Mouse (Mus musculus) G1E (cell line): ENCODE measurements around the gene Nmnat3. TPM values are rescaled to one million over a fixed set of nuclear protein-coding genes. Genes with fewer than 3 reads are reported as not detected.

Source experiments
- ATAC-seq: 2 replicates; pipeline ENCODE4 v1.8.0; 2016; ENCODE audit warnings: mild to moderate bottlenecking; ENCODE audit not compliant: insufficient number of reproducible peaks, poor library complexity, low FRiP score, severe bottlenecking; ENCODE audit errors: extremely low read depth
- DNase-seq: peaks from one replicate; pipeline ENCODE4 v3.0.0; 2012; ENCODE audit warnings: low spot score
- H3K27me3 ChIP-seq: 2 replicates; pipeline ENCODE4 v1.6.1; 2012; ENCODE audit warnings: mild to moderate bottlenecking, low read length, inconsistent platforms; ENCODE audit not compliant: insufficient read depth
- H3K36me3 ChIP-seq: replicated peaks from 2 replicates; pipeline ENCODE3; 2012; ENCODE audit warnings: mild to moderate bottlenecking, inconsistent platforms
- H3K4me1 ChIP-seq: 2 replicates; pipeline ENCODE4 v1.6.1; 2012; ENCODE audit warnings: low read depth, low read length, inconsistent platforms, mixed read lengths; ENCODE audit not compliant: insufficient read depth
- H3K4me3 ChIP-seq: 2 replicates; pipeline ENCODE4 v1.5.1; 2012; ENCODE audit warnings: low read depth, mild to moderate bottlenecking, inconsistent platforms, low read length, moderate library complexity, mixed read lengths
- H3K9me3 ChIP-seq: replicated peaks from 2 replicates; pipeline ENCODE4 v1.6.1; 2012; ENCODE audit warnings: inconsistent platforms
- CTCF ChIP-seq: IDR thresholded peaks from 2 replicates; pipeline ENCODE4 v1.5.1; 2012; ENCODE audit warnings: low read depth, low read length, inconsistent platforms, mixed read lengths
- GATA1 ChIP-seq: IDR thresholded peaks from 2 replicates; pipeline ENCODE4 v1.6.1; 2012; ENCODE audit warnings: borderline replicate concordance, low read length, inconsistent platforms, mixed read lengths
- GATA2 ChIP-seq: IDR thresholded peaks from 2 replicates; pipeline ENCODE4 v1.6.1; 2012; ENCODE audit warnings: low read depth, low read length, inconsistent platforms, borderline replicate concordance
- POLR2AphosphoS5 ChIP-seq: IDR thresholded peaks from 2 replicates; pipeline ENCODE4 v1.6.1; 2012; ENCODE audit warnings: low read depth, low read length, inconsistent platforms; ENCODE audit not compliant: insufficient replicate concordance
- TAL1 ChIP-seq: conservative IDR thresholded peaks from 2 replicates; pipeline ENCODE4 v1.6.1; 2012; ENCODE audit warnings: low read depth, low read length, inconsistent platforms, mixed read lengths
- polyA plus RNA-seq: library from polyadenylated mRNA; stranded (reverse); fragments of >175 nt; gene quantifications from 2 replicates; pipeline ENCODE4 v1.2.3, GENCODE M21; 2012
- total RNA-seq, 2 experiments: library from RNA; stranded (forward) in 1 of 2; stranded (reverse) in 1 of 2; fragments of 200-1000 nt in 1 of 2; fragments of >200 nt in 1 of 2; fragmentation: Nextera tagmentation in 1 of 2; gene quantifications; 2 replicates each; pipeline ENCODE4 v1.2.3; 2014 to 2017

Gene Nmnat3
- total and polyA plus RNA-seq, 3 experiments, result 7.1 to 38.3 (median 10.8) TPM

DNA sequence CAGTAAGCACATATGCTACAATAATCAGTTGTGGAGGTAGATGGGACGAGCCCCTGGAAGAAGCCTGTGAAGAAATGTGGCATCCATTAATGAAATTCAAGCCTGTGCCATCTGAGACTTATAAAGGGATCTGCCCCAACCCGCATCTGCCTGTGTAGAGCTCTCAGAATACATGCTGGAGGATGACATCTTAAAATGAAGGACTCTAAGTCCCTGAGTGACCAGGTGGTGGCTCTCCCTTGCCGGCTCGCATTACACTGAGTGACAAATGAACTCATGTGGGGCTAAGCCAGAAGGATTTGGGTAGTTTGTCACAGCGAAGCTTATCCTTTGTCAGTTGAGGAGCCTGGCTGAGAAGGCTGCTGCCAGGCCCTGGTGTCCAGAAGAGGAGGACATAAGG lies 14.5 kb upstream of the Nmnat3 start:
- no peak for ATAC-seq
- TF ChIP-seq GATA2, result no peak
- no peak for TF ChIP-seq CTCF
- no peak for TF ChIP-seq TAL1
- TF ChIP-seq GATA1, result no peak
- TF ChIP-seq POLR2AphosphoS5, result no peak
- no peak overlapping the region for H3K4me3 ChIP-seq
- no peaks in the 10 kb centered on the region for H3K9me3 ChIP-seq
- 0 out of 2 replicates have a peak, but pooled peaks cover 5% of the 10 kb centered on the region for H3K27me3 ChIP-seq
- DNase-seq, result no peak
- H3K36me3 ChIP-seq, result no peaks in the 10 kb centered on the region
- no peaks in the 10 kb centered on the region for H3K4me1 ChIP-seq

DNA sequence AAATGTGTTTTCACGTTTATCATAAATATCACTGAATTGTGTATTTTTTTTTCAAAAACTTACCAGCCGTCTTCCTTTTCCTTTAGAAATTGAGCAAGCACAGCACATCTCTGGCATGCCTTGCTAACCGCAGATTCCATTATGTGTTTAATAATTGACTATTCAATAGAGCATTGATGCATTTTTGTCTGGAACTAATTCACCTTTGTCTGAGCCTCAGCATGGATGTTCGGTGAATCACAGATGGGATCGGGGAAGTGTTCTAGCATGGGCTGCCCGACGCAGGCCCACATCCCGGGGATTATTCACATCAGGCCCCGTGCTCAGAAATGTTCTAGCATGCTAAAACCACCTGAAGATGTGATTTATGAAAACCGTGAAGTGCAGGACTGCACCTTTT lies 12.2 kb upstream of the Nmnat3 start:
- Histone ChIP-seq H3K4me3 (no peak overlapping the region), H3K4me1 (no peaks in the 10 kb centered on the region), H3K36me3 (no peaks in the 10 kb centered on the region), H3K27me3 (0 out of 2 replicates have a peak, but pooled peaks cover 5% of the 10 kb centered on the region), H3K9me3 (no peaks in the 10 kb centered on the region)
- ATAC-seq, result no peak
- no peak for TF ChIP-seq TAL1
- no peak for TF ChIP-seq CTCF
- no peak for TF ChIP-seq POLR2AphosphoS5
- no peak for TF ChIP-seq GATA1
- TF ChIP-seq GATA2, result no peak
- DNase-seq, result no peak

DNA sequence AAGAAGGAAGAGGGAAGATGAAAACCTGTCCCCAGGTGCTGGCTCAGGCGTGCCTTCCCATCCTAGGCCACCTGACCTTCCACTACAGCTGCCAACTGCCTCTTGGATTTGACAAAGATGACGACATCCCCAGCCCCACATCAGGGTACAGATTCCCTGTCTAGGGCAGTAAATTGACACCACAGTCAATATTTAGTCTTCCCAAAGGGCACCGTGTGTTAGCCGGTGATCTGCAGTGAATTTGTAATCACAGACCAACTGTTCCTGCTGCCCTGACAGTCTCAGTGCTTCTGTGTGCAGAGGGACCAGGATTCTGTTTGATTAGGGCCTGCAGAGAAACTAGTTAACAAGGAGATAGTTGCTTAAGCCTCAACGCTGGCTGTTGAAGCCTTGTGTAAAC lies 7.1 kb upstream of the Nmnat3 start:
- Histone ChIP-seq H3K36me3 (no peaks in the 10 kb centered on the region), H3K9me3 (no peaks in the 10 kb centered on the region), H3K4me3 (no peak overlapping the region), H3K27me3 (0 out of 2 replicates have a peak, but pooled peaks cover 3% of the 10 kb centered on the region), H3K4me1 (no peaks in the 10 kb centered on the region)
- TF ChIP-seq CTCF, result no peak
- no peak for TF ChIP-seq GATA2
- TF ChIP-seq GATA1, result no peak
- no peak for TF ChIP-seq TAL1
- no peak for TF ChIP-seq POLR2AphosphoS5
- DNase-seq (no peak), ATAC-seq (no peak)

DNA sequence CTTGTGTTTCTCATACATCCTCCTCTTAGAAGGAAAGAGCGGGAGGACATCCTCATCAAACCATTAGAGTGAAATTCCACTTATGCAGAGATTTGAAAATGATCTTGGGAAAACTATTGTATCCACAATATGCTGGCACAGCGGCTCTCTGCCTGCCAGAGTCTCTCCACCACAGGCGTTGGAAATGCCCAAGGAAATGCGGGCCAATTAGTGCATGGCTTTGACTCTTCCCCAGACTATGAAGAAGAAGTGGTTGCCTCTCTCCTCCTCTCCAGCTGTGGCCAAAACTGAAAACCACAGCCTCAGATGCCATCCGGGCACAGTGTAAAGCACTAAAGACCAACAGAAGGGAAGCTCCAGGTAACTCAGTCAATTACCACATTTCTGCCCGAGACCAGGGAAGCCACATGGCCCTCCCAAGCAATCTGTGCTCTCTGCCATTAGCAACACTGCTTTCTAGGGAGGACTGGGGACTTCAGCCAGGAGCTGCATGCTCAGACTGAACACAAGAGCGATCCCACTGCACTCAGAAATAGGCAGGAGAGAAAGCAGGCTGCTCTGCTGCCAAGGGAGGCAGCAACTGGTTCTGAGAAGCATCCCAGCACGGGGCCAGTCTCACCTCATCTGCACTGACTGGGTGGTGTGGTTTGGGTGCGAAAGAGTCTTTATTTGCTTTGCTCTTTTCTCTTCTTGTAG lies 1.5 kb upstream of the Nmnat3 start:
- H3K4me3 ChIP-seq, result no peak overlapping the region
- no peaks in the 10 kb centered on the region for H3K9me3 ChIP-seq
- H3K27me3 ChIP-seq, result peaks cover 5% of the 10 kb centered on the region
- no peak for TF ChIP-seq POLR2AphosphoS5
- TF ChIP-seq CTCF, result no peak
- no peak for TF ChIP-seq TAL1
- no peak for TF ChIP-seq GATA1
- no peaks in the 10 kb centered on the region for H3K36me3 ChIP-seq
- no peak for ATAC-seq
- H3K4me1 ChIP-seq, result peaks cover 3% of the 10 kb centered on the region
- no peak for DNase-seq

DNA sequence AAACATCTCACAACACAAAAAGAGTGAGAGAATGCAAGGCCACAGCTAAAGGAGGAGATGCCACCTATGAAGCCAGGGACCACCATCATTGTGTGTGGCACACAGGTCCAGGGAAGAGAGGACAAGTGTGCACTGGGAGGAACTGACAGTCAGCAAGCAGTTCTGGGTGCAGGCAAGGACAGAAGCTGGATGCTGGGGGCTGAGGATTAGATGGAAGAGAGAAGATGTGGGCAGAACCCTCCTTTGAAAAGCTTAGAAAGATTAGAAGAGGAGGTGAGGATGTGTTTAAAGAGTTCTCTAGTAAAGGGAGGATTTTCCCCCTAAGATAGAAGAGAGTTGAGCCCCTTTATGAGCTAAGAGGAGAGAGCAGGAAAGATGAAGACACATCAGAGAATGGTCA lies 2.4 kb downstream of the Nmnat3 start:
- H3K9me3 ChIP-seq, result no peaks in the 10 kb centered on the region
- ATAC-seq (no peak), DNase-seq (no peak)
- H3K36me3 ChIP-seq, result no peaks in the 10 kb centered on the region
- no peak overlapping the region for H3K4me3 ChIP-seq
- peaks cover 3% of the 10 kb centered on the region for H3K4me1 ChIP-seq
- no peak for TF ChIP-seq CTCF
- TF ChIP-seq POLR2AphosphoS5, result no peak
- TF ChIP-seq TAL1, result no peak
- TF ChIP-seq GATA1, result no peak
- no peak for TF ChIP-seq GATA2
- H3K27me3 ChIP-seq, result peaks cover 24% of the 10 kb centered on the region

DNA sequence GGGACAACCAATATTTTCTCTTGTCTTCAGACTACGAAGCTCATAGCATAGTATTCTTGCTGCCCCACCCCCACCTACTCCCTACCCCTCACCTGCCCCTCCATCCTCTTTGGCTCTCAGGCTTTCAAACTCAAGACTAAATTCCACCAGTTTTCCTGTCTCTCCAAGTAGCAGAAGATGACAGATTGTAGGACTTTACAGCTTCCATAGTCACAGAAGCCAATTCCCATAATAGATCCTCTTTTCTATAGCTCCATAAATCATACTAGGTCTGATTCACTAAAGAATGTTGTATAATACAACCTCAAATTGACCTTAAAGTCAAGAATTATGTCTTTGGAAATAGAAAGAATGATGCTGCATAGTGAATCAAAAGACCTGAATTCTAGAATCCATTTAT lies 3.4 kb downstream of the Nmnat3 start:
- no peak for DNase-seq
- Histone ChIP-seq H3K4me1 (peaks cover 7% of the 10 kb centered on the region), H3K36me3 (no peaks in the 10 kb centered on the region), H3K4me3 (no peak overlapping the region), H3K9me3 (no peaks in the 10 kb centered on the region), H3K27me3 (peaks cover 24% of the 10 kb centered on the region)
- no peak for ATAC-seq
- no peak for TF ChIP-seq GATA2
- no peak for TF ChIP-seq POLR2AphosphoS5
- TF ChIP-seq CTCF, result no peak
- no peak for TF ChIP-seq TAL1
- no peak for TF ChIP-seq GATA1
